Mouse (Mus musculus) right cerebral cortex, postnatal 10 days (tissue): ENCODE measurements around the gene Parp16.
A peak's percentile ranks its signal among the peaks of the same experiment; 100 is the strongest.
"Not testable (repeated sequence)": the region's sequence is repeated elsewhere in the genome, so short reads cannot be mapped to it uniquely, and the experiment has no call there.

Experiments used
- DNase-seq, 2 experiments: peaks; one replicate each; pipeline ENCODE4 v3.0.0; 2021; ENCODE audit warnings: low spot score in 2 of 2

Parp16 gene

GRCm38 (mm10) chr9:65243249-65243648 lies 48.1 kb downstream of the Parp16 start:
- no peak for DNase-seq

- no peak for DNase-seq
Measured at GRCm38 (mm10) chr9:65244036-65244806, 49.1 kb downstream of the Parp16 start.

- DNase-seq: no peak
Measured at GRCm38 (mm10) chr9:65247502-65248376, 52.6 kb downstream of the Parp16 start.

GRCm38 (mm10) chr9:65248377-65248690 lies 53.2 kb downstream of the Parp16 start:
- no peak for DNase-seq

- no peak for DNase-seq
Measured at GRCm38 (mm10) chr9:65252026-65252425, 56.9 kb downstream of the Parp16 start.

GRCm38 (mm10) chr9:65255906-65256600 lies 60.9 kb downstream of the Parp16 start:
- DNase-seq: no peak

- no peak for DNase-seq
Measured at GRCm38 (mm10) chr9:65257218-65257910, 62.2 kb downstream of the Parp16 start.

- no peak for DNase-seq
Measured at GRCm38 (mm10) chr9:65259366-65259765, 64.2 kb downstream of the Parp16 start.

GRCm38 (mm10) chr9:65261591-65262230 lies 66.6 kb downstream of the Parp16 start:
- DNase-seq: no peak

- DNase-seq: no peak
Measured at GRCm38 (mm10) chr9:65262641-65263120, 67.5 kb downstream of the Parp16 start.

GRCm38 (mm10) chr9:65264959-65265358 lies 69.8 kb downstream of the Parp16 start, which contains the start of gene Cilp:
Gene Cilp, plus strand, starts transcription at chr9:65265180.
- no peak for DNase-seq

- DNase-seq: peak; percentile 77 to 82
Measured at GRCm38 (mm10) chr9:65267742-65268515, 72.8 kb downstream of the Parp16 start.

- no peak for DNase-seq
Measured at GRCm38 (mm10) chr9:65273048-65273809, 78.1 kb downstream of the Parp16 start.

- no peak for DNase-seq
Measured at GRCm38 (mm10) chr9:65273873-65274272, 78.7 kb downstream of the Parp16 start.

GRCm38 (mm10) chr9:65274851-65275250 lies 79.7 kb downstream of the Parp16 start:
- DNase-seq: not testable (repeated sequence)

- DNase-seq: no peak
Measured at GRCm38 (mm10) chr9:65275810-65276530, 80.8 kb downstream of the Parp16 start.

- DNase-seq: peak in 1 of 2 experiments; percentile 33
Measured at GRCm38 (mm10) chr9:65281536-65282151, 86.5 kb downstream of the Parp16 start.

GRCm38 (mm10) chr9:65283301-65283700 lies 88.1 kb downstream of the Parp16 start:
- peak; percentile 40 to 56 for DNase-seq
